Mouse (Mus musculus): ENCODE measurements at regions not wholly inside any gene's neighbourhood (a gene's known extent, or its start where the extent isn't known, plus 50 kb on each side); places are given as distances from the start of the nearest gene placed in this dataset.

DNA sequence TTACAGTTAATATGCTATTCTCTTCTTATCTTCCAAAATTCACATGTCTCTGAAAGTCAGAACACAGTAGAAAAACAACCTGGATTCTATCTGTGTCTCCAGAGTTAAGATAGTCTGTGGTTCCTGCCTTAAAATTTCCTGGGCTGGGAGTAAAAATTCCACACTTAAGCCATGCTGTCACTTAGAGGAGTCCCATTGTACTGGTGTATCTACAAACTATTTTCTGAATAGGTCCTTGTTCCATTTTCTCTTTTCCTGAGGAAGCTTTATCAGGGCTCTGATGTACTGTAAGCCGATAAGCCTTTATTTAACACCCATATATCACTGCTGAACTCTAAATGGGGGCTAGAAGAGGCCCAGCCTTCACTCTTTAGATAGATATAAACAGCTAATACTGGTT, 1171.1 kb downstream of the Efnb2 start:
- no peak overlapping the region for H3K27ac ChIP-seq
- DNase-seq (ENCODE audit: low spot score) = no peak
- no peaks in the 10 kb centered on the region for H3K36me3 ChIP-seq
- no peaks in the 10 kb centered on the region for H3K27me3 ChIP-seq (ENCODE audit: low read depth, poor library complexity, severe bottlenecking)
- no peaks in the 10 kb centered on the region for H3K9me3 ChIP-seq (replicated peaks)
- no peaks in the 10 kb centered on the region for H3K4me1 ChIP-seq
- WGBS = 78% methylated on average over 1 of the region's 1 CpGs
- no peak overlapping the region for H3K4me3 ChIP-seq

DNA sequence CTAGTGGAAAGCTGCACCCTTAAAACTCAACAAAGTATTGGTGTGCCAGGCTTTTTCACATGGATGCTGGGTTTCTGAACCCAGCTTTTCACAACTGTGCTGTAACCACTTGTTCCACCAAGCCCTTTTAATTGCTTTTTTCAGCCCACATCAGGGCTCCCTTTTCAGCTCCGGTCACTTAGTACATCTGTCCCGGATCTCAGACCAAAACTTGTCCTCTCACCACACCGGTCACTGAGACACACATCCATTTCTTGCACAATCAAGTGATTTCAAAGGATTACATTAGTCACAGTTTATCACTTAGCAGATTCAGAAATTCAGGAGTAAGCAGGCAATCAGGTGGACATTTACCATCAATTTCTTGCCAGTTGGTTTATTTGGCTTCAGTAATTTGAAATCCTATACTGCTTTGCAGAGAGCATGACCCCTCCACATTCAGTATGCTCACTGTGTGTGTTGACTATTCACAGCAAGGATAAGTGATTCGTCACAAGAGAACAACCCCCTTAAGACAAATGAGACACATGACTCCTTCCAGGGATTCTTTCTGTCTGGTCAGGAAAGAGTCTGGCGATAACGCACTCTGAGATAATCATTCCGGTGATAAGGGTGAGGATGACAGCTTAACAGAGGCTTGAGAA, 1188.8 kb downstream of the Efnb2 start:
- Histone ChIP-seq H3K27me3 (ENCODE audit: low read depth, poor library complexity, severe bottlenecking) (no peaks in the 10 kb centered on the region), H3K9me3 (replicated peaks) (no peaks in the 10 kb centered on the region), H3K4me3 (no peak overlapping the region), H3K27ac (no peak overlapping the region), H3K36me3 (no peaks in the 10 kb centered on the region), H3K4me1 (no peaks in the 10 kb centered on the region)
- 34% methylated on average over 7 of the region's 7 CpGs for WGBS
- no peak for DNase-seq (ENCODE audit: low spot score)

DNA sequence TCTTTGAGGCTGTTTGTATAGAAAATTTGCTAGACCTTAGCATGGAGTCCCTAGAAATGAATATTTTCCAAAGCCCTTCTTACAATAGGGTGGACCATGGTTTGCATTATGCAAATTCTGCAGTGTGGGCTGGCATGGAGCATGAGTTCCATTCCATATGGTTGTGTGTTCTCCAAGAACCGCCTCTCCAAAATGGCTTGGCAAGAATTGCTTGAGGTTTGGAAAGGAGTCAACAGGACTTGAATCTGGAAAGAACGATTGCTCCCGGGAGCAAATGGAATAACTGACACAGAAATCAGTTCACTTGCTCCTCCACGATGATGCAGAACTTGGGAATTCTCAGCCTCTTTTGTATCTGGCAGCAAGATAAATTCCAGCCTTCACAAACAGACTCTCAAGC, 1191.8 kb downstream of the Efnb2 start:
- H3K4me3 ChIP-seq = no peak overlapping the region
- WGBS = 95% methylated on average over 4 of the region's 4 CpGs
- no peak overlapping the region for H3K27ac ChIP-seq
- no peaks in the 10 kb centered on the region for H3K4me1 ChIP-seq
- H3K27me3 ChIP-seq (ENCODE audit: low read depth, poor library complexity, severe bottlenecking) = no peaks in the 10 kb centered on the region
- DNase-seq (ENCODE audit: low spot score) = no peak
- no peaks in the 10 kb centered on the region for H3K36me3 ChIP-seq
- no peaks in the 10 kb centered on the region for H3K9me3 ChIP-seq (replicated peaks)

DNA sequence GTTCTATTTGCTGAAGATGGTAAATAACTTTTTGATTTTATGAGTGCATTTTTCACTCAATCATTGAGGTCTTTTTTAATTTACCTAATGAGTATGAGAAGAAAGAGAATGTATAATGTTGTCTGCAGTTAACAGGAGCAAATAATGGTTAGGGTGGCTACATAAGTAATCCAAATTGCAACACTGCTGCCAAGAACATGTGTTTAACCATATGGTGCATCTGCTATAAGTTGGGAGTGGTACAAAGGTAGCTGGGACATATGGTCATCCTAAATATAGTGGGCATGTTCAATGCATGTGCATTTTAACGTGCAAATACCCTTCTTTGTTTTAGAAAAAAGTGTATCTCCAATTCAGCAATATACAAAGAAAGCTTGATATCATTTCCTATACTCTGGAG, 1198.2 kb downstream of the Efnb2 start:
- H3K27ac ChIP-seq = no peak overlapping the region
- H3K9me3 ChIP-seq (replicated peaks) = no peaks in the 10 kb centered on the region
- H3K36me3 ChIP-seq = no peaks in the 10 kb centered on the region
- no peak overlapping the region for H3K4me3 ChIP-seq
- no peaks in the 10 kb centered on the region for H3K27me3 ChIP-seq (ENCODE audit: low read depth, poor library complexity, severe bottlenecking)
- no peak for DNase-seq (ENCODE audit: low spot score)
- WGBS = 79% methylated on average over 1 of the region's 1 CpGs
- H3K4me1 ChIP-seq = no peaks in the 10 kb centered on the region

GRCm38 (mm10) chr8:7449361-7449760, 1211.7 kb downstream of the Efnb2 start:
- no peak overlapping the region for H3K27ac ChIP-seq
- H3K9me3 ChIP-seq (replicated peaks) = no peaks in the 10 kb centered on the region
- DNase-seq (ENCODE audit: low spot score) = no peak
- H3K4me3 ChIP-seq = no peak overlapping the region
- H3K4me1 ChIP-seq = 0 out of 2 replicates have a peak, but pooled peaks cover 3% of the 10 kb centered on the region
- no peaks in the 10 kb centered on the region for H3K36me3 ChIP-seq
- no peaks in the 10 kb centered on the region for H3K27me3 ChIP-seq (ENCODE audit: low read depth, poor library complexity, severe bottlenecking)

DNA sequence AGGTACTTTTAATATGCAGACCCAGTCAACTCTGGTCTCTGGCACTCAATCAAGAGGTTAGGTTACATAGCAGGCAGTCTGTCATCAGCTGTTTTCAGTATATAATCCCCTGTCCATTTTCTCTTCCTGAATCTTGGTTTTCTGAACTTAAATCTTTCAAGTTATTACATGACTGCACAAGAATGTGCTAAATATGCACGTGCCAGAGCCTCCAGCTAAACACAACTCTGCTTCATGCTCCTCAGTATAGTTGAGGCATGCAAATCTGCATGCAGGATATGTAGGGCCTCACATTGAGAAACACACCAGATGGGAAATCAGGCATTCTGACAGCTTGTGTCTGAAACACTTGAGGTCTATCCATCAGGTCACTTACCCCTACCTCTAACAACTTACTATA, 1214.0 kb downstream of the Efnb2 start:
- H3K4me3 ChIP-seq = no peak overlapping the region
- H3K27ac ChIP-seq = no peak overlapping the region
- no peaks in the 10 kb centered on the region for H3K36me3 ChIP-seq
- no peak for DNase-seq (ENCODE audit: low spot score)
- H3K9me3 ChIP-seq (replicated peaks) = no peaks in the 10 kb centered on the region
- no peaks in the 10 kb centered on the region for H3K27me3 ChIP-seq (ENCODE audit: low read depth, poor library complexity, severe bottlenecking)
- H3K4me1 ChIP-seq = 0 out of 2 replicates have a peak, but pooled peaks cover 3% of the 10 kb centered on the region
- 52% methylated on average over 1 of the region's 1 CpGs for WGBS

- no peak overlapping the region; the same call in 1 of the 2 replicates for H3K27ac ChIP-seq
- no peak overlapping the region for H3K4me3 ChIP-seq
- no peaks in the 10 kb centered on the region for H3K36me3 ChIP-seq
- no peak for DNase-seq (ENCODE audit: low spot score)
- H3K4me1 ChIP-seq = peaks cover 13% of the 10 kb centered on the region
- no peaks in the 10 kb centered on the region for H3K27me3 ChIP-seq (ENCODE audit: low read depth, poor library complexity, severe bottlenecking)
- H3K9me3 ChIP-seq (replicated peaks) = no peaks in the 10 kb centered on the region
Observed at GRCm38 (mm10) chr8:7440829-7441228, 1220.2 kb downstream of the Efnb2 start.

DNA sequence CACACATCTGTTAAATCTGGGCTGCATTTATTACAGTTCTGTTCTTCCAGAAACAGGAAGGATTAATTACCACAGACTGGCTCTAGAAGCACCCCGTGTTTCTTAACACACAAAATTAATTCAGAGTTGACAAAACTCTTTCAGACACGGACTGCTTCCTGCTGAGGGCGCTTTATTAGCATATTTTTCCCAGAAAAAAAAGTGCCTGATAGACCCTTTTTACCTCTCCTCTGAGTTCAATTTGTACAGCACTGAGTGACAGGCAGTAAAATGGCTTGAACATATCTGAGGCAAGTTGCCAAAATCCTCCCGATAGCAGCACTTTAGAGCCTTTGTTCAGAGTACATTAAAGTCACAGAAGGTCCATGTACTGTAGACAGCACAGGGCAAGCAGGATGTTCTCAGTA, 1220.8 kb downstream of the Efnb2 start:
- Histone ChIP-seq H3K4me3 (no peak overlapping the region), H3K36me3 (no peaks in the 10 kb centered on the region), H3K27ac (no peak overlapping the region; the same call in 1 of the 2 replicates), H3K27me3 (ENCODE audit: low read depth, poor library complexity, severe bottlenecking) (no peaks in the 10 kb centered on the region), H3K9me3 (replicated peaks) (no peaks in the 10 kb centered on the region), H3K4me1 (peaks cover 13% of the 10 kb centered on the region)
- DNase-seq (ENCODE audit: low spot score) = peak; percentile 32
- 17% methylated on average over 4 of the region's 4 CpGs for WGBS

DNA sequence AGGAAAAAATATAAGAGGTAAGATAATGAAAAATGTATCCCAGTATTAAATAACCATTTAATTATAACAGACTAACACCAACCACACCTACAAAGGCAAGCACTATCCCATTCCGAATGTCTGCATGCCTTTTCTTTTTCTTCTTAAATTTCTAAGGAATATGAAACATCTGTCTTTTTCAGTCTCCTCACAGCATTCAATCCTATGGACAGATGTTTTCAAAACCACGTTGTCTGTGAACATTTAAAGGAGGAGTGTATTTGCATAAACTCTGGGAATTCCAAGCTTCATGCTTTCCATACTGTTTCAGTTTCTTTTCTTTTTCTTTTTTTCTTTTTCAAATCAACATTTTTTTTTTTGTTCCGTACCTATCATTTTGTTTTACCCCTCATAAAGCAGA, 1221.2 kb downstream of the Efnb2 start:
- H3K27ac ChIP-seq = no peak overlapping the region
- no peaks in the 10 kb centered on the region for H3K9me3 ChIP-seq (replicated peaks)
- no peaks in the 10 kb centered on the region for H3K36me3 ChIP-seq
- 39% methylated on average over 3 of the region's 3 CpGs for WGBS
- DNase-seq (ENCODE audit: low spot score) = no peak
- H3K27me3 ChIP-seq (ENCODE audit: low read depth, poor library complexity, severe bottlenecking) = no peaks in the 10 kb centered on the region
- no peak overlapping the region for H3K4me3 ChIP-seq
- H3K4me1 ChIP-seq = peaks cover 13% of the 10 kb centered on the region

DNA sequence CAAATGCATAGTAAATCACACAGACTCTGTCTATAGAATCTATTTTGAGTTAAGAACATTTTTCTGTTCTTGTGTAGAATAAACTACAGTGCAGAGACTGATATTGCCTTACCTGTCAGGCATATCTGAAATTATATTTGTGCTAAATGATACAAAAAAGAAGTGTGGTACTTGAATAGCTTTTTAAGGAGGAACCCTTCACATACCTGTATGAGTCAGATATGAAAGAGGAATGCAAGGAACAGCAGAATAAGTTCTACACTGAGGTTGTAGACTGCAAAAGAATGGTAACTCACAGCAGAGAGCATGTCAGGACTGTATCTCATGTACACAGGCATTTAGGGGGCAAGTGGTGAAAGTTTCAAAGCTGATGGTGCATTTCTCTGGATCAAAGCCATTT, 1230.6 kb downstream of the Efnb2 start:
- no peak overlapping the region for H3K4me3 ChIP-seq
- no peaks in the 10 kb centered on the region for H3K9me3 ChIP-seq (replicated peaks)
- DNase-seq (ENCODE audit: low spot score) = no peak
- H3K36me3 ChIP-seq = no peaks in the 10 kb centered on the region
- no peaks in the 10 kb centered on the region for H3K27me3 ChIP-seq (ENCODE audit: low read depth, poor library complexity, severe bottlenecking)
- no peak overlapping the region for H3K27ac ChIP-seq
- 0 out of 2 replicates have a peak, but pooled peaks cover 3% of the 10 kb centered on the region for H3K4me1 ChIP-seq

DNA sequence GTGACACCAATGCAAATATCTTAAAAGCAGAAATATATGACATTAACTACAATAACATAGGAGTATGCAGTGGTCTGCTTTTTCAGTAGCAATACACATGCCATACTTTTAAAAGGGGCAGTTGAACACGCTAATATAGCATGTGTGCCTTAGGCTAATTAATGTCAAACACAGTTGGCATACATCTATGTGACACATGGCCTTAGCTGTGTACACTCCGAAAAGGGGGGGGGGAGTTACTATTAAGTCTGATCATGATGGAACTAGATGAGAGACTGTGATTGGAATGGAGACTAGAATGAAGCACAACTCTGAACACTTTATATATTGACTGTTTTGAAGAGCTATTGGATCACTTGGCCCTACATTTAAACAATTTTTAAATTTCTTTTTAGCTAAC, 1262.9 kb downstream of the Efnb2 start:
- no peaks in the 10 kb centered on the region for H3K36me3 ChIP-seq
- no peaks in the 10 kb centered on the region for H3K4me1 ChIP-seq
- H3K9me3 ChIP-seq (replicated peaks) = no peaks in the 10 kb centered on the region
- no peak overlapping the region for H3K27ac ChIP-seq
- H3K27me3 ChIP-seq (ENCODE audit: low read depth, poor library complexity, severe bottlenecking) = no peaks in the 10 kb centered on the region
- no peak overlapping the region for H3K4me3 ChIP-seq
- DNase-seq (ENCODE audit: low spot score) = no peak
- WGBS = 86% methylated on average over 2 of the region's 2 CpGs

GRCm38 (mm10) chr8:7397355-7397862, 1263.6 kb downstream of the Efnb2 start:
- Histone ChIP-seq H3K27ac (no peak overlapping the region), H3K27me3 (ENCODE audit: low read depth, poor library complexity, severe bottlenecking) (no peaks in the 10 kb centered on the region), H3K4me1 (no peaks in the 10 kb centered on the region), H3K9me3 (replicated peaks) (no peaks in the 10 kb centered on the region), H3K36me3 (no peaks in the 10 kb centered on the region), H3K4me3 (no peak overlapping the region)
- no peak for DNase-seq (ENCODE audit: low spot score)
- WGBS = 82% methylated on average over 5 of the region's 5 CpGs
